Mouse (Mus musculus) cerebellum, adult 18-20 months (tissue): ENCODE results near the gene Clca3a1.
"Not testable (repeated sequence)": the region's sequence is repeated elsewhere in the genome, so short reads cannot be mapped to it uniquely, and the experiment has no call there.

Experiments used
- DNase-seq, 2 experiments: peaks; one replicate each; pipeline ENCODE4 v3.0.0; 2021

Gene Clca3a1

GRCm38 (mm10) chr3:144760592-144761309 is at the start of gene Clca3a1:
TSS of gene Clca3a1 (minus strand) at chr3:144760977.
- DNase-seq = no peak

GRCm38 (mm10) chr3:144808153-144808925 is 47.6 kb upstream of the Clca3a1 start:
- not testable (repeated sequence) for DNase-seq

- not testable (repeated sequence) for DNase-seq
Observed at GRCm38 (mm10) chr3:144806626-144807025, 45.8 kb upstream of the Clca3a1 start.

- peak in 1 of 2 experiments; percentile 3 for DNase-seq
Observed at GRCm38 (mm10) chr3:144801861-144802260, 41.1 kb upstream of the Clca3a1 start.

- DNase-seq = no peak
Observed at GRCm38 (mm10) chr3:144785181-144786148, 24.7 kb upstream of the Clca3a1 start.

GRCm38 (mm10) chr3:144765161-144765560 is 4.4 kb upstream of the Clca3a1 start:
- no peak for DNase-seq

- no peak for DNase-seq
Observed at GRCm38 (mm10) chr3:144761454-144761853, 677 bp upstream of the Clca3a1 start.

GRCm38 (mm10) chr3:144759719-144760118 is 1.1 kb downstream of the Clca3a1 start:
- DNase-seq = no peak

GRCm38 (mm10) chr3:144756103-144756502 is 4.7 kb downstream of the Clca3a1 start:
- DNase-seq = not testable (repeated sequence)

- DNase-seq = peak; percentile 19 to 31
Observed at GRCm38 (mm10) chr3:144753120-144753519, 7.7 kb downstream of the Clca3a1 start.

- not testable (repeated sequence) for DNase-seq
Observed at GRCm38 (mm10) chr3:144749062-144749963, 11.5 kb downstream of the Clca3a1 start.

GRCm38 (mm10) chr3:144747706-144748105 is 13.1 kb downstream of the Clca3a1 start:
- not testable (repeated sequence) for DNase-seq

- not testable (repeated sequence) for DNase-seq
Observed at GRCm38 (mm10) chr3:144738396-144738795, 22.4 kb downstream of the Clca3a1 start.

GRCm38 (mm10) chr3:144736831-144737230 is 23.9 kb downstream of the Clca3a1 start:
- no peak for DNase-seq

GRCm38 (mm10) chr3:144723455-144723854 is 37.3 kb downstream of the Clca3a1 start:
- DNase-seq = peak; percentile 67 to 73

GRCm38 (mm10) chr3:144722566-144722965 is 38.2 kb downstream of the Clca3a1 start:
- not testable (repeated sequence) for DNase-seq

- DNase-seq = no peak
Observed at GRCm38 (mm10) chr3:144721860-144722256, 38.9 kb downstream of the Clca3a1 start.

- DNase-seq = no peak
Observed at GRCm38 (mm10) chr3:144721077-144721859, 39.5 kb downstream of the Clca3a1 start.

GRCm38 (mm10) chr3:144719901-144720747 is 40.7 kb downstream of the Clca3a1 start, which contains the start of gene Sh3glb1:
TSS of gene Sh3glb1 (minus strand) at chr3:144720335.
- peak; percentile 96 to 99 for DNase-seq
